Mouse (Mus musculus): ENCODE data around the gene Slc4a1. TPM values are rescaled to one million over a fixed set of nuclear protein-coding genes. Genes with fewer than 3 reads are reported as not detected.

Gene Slc4a1
- total RNA-seq, 2 experiments from 2014 or later, result 5,184 to 5,198 TPM

DNA sequence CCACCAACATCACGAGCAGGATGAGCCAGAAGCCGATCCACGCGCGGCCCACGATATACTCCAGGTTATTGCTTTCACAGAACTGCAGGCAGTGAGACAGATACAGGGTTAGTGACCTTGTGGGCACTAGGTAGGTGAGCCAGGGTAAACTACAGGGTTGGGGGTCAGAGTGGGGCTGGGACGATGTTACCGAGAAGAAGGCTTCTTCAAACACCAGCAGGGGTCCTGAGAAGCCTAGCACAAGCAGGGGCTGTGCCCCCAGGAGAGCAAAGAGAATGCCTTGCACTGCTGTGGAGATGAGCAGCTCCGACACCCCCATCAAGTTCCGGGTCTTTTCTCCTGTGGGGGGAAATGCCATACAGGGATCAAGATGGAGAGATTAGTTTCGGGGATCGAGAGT lies 9.8 kb downstream of the Slc4a1 start:
- no peak for ATAC-seq (replicated peaks; ENCODE audit: low FRiP score, poor library complexity, severe bottlenecking)

DNA sequence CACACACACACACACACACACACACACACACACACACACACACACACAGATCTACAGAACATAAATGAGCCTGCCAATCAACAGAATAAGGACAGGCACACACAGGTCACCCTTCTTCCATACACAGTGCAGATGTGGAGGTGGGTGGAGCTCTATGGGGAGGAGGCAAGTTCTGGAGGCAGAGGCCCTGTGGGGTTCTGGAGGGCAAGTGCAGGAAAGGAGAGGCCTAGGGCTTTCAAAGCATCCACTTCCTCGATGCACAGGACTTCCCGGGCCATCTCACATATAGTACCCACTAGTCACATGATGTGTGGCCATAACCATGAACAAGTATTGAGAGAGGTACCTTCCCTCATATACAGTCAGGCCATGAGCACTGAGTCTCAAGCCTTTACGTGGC lies 10.5 kb downstream of the Slc4a1 start:
- no peak for ATAC-seq (replicated peaks; ENCODE audit: low FRiP score, poor library complexity, severe bottlenecking)

DNA sequence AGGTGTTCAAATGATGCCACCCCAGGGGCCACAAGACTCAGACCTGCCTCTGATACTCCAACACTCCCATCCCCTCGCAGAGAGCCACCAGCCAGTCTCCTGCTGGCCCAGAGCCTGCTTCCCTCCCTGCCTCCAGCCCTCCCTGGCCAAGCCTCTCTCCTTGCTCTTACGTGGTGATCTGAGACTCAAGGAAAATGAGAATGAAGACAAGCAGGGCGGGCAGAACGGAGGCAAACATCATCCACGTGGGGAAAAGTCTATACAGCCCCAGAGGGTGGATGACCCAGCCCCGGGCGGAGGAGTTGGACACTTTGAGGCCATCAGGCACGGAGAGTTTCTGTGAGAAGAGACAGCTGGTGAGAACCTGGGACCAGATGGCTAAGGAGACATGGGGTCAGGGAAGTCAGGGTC lies 13.0 kb downstream of the Slc4a1 start:
- no peak for ATAC-seq (replicated peaks; ENCODE audit: low FRiP score, poor library complexity, severe bottlenecking)

DNA sequence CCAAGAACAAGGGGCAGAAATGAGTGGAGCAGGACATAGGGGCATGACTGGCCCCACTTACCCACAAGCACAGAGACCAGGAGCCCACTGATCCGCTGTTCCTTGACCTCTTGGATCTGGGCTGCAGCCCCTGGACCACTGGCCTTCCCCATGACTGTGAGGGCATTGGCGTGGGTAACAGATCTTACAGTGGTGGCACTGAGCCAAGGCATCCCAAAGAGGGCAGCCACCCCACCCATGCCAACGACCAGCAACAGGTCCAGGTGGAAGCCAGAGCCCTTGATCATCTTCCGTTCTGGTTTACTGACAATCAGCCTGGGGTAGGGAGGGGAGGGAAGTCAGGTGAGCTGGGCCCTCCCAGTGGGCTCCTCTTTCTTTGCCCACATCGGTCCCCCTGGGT lies 13.6 kb downstream of the Slc4a1 start:
- no peak for ATAC-seq (replicated peaks; ENCODE audit: low FRiP score, poor library complexity, severe bottlenecking)

DNA sequence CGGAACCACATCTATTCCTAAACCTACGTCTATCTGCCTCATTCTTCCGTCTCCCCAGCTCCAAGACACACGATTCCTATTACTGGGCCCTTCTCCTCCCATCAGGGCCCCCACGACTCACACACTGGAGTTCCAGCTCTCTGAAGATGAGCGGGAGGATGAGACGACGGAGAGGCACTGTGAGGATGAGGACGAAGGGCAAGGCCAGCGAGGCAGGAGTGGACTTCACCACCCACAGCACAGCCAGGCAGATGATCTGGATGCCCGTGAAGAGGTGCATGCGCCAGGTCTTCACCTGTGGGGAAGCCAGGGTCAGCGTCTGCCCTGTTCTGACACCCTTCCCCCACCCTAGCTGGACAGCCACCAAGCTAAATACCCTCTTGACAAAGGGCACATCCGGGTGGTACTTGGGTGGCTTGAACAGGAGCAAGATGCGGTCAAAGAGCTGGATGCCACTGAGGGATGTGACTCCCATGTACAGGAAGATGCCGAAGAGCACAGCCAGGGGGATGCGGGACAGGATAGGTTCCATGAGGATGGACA lies 15.0 kb downstream of the Slc4a1 start:
- no peak for ATAC-seq (replicated peaks; ENCODE audit: low FRiP score, poor library complexity, severe bottlenecking)

DNA sequence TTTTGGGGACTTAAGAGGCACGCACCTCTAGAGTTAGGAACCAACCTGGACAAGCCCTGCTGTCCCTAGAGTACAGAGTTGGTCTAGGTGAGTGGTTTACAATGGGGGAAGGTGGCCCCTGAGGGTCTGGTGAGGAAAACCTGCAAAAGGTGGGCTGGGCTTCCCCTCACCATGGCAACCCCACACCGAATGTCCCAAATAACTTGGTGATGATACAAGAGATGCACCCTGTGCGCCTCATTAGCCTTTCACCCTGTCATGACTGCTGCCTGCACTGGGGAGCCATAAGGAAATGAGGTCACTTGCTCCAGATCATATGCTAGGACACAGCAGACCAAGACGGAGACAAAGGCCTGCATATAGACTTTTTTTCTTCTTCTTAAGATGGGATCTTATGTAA lies 15.6 kb downstream of the Slc4a1 start:
- ATAC-seq (replicated peaks; ENCODE audit: low FRiP score, poor library complexity, severe bottlenecking), result no peak

DNA sequence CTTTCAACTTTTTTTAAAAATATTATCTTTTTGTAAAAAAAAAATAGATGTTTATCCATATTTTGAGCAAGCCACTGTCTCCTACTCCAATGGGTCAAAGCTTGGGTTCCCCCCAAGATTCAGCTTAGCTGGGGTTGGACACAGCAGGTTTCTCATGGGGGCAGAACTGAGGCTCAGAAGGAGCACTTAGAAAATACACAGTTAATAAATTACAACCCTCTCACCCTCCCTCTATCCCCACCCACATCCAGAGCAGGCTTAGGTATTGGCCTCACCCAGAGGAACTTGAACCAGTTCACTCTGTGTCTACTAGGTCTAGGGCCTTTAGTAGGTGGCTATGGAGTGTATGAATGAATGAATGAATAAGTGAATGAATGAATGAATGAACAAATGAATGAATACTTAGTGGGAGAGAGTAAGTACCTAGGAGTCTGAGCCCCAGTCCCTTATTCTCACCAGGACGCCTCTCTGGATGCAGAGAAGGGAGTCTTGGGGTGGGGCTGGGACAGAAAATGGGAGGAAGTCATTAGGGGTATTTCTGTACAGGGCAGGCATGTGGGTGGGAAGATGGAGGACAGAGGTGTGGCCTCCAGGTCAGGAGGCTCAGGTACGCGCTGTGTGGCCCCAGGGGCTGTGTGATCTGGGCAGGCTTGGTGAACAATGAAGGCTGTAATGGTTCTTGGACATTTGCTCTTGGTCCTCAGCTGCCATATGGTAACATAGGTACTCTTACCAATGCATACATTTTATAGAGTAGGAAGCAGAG lies 16.6 kb downstream of the Slc4a1 start:
- peak; percentile 2; the same call in 1 of the 2 replicates for ATAC-seq (replicated peaks; ENCODE audit: low FRiP score, poor library complexity, severe bottlenecking)

DNA sequence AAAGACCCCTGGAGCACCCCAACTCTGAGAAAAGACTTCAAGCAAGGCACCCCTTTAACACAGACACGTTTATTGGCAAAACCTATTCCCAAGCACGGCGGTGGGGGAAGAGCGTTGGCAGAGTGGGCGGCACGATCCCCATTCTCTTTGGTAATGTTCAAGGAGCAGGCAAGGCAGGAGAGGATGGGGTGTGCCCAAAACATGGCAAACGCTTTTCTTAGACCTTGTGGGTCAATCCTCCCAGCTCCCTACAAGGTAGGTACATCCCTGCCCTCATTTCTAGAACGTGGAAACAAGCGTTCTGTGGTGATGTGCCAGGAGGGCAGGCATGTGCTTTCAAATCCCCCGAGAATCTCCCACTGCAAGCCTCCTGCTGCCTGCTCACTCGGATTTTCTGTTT lies 17.2 kb downstream of the Slc4a1 start:
- ATAC-seq (replicated peaks; ENCODE audit: low FRiP score, poor library complexity, severe bottlenecking), result peak; percentile 25

DNA sequence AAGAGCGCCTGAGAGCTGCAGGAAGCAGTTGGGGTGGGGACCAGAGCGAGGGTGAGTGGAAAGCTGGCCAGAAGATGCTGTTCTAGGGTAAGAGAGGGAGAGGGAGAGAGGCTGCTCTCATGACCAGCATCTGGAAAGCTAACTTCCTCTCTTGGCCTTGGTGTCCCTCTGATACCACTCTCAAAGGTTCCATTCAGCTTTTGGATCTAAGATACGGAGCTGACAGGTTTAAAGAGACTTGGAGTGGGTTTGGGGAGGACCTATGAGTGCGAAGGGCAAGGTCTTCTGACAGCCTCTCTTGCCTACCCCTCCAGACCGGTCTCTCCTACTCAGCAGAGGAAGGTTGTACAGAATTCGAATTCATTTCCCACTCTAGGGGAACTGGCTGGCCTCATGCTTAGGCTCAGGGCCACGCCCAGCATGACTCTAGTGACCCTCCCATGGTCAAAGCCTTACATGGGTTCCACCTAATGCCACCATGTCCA lies 17.9 kb downstream of the Slc4a1 start:
- ATAC-seq (replicated peaks; ENCODE audit: low FRiP score, poor library complexity, severe bottlenecking), result peak; percentile 40

DNA sequence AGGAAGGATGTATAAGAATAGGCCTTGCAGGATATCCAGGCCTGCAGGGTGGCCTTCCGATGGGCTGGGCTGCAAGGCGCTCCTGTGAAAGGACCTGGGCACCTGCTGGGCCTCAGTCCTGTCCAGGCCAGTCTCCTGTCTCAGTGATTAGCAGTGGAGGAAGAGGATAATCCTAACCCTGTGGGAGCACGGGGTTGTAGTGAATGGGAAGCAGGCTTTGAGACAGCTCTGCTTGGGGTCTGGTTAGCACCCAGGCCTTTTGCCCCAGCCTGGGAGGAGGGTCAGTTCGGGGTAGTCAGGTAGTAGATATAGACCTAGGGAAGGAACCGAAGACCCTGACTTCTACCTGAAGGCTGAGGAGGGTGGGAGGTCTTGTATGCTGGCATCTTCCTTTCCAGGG lies 18.3 kb downstream of the Slc4a1 start:
- peak; percentile 22 for ATAC-seq (replicated peaks; ENCODE audit: low FRiP score, poor library complexity, severe bottlenecking)

DNA sequence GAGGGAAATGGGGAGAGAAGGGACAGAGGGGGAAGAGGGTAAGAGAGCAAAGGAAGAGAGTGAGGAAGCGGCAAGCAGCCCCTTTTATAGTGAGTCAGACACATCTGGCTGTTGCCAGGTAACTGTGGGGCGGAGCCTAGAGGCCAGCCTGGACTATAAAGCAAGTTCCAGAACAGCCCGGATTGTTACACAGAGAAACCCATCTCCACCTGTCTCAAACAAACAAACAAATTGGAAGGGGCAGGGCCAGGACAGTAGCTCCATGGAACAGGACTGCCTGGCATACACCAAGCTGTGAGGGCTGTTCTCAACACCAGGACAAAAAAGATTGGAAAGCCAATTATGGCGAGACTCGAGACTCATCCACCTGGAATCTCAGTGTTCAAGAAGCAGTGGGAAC lies 19.1 kb downstream of the Slc4a1 start:
- no peak for ATAC-seq (replicated peaks; ENCODE audit: low FRiP score, poor library complexity, severe bottlenecking)

DNA sequence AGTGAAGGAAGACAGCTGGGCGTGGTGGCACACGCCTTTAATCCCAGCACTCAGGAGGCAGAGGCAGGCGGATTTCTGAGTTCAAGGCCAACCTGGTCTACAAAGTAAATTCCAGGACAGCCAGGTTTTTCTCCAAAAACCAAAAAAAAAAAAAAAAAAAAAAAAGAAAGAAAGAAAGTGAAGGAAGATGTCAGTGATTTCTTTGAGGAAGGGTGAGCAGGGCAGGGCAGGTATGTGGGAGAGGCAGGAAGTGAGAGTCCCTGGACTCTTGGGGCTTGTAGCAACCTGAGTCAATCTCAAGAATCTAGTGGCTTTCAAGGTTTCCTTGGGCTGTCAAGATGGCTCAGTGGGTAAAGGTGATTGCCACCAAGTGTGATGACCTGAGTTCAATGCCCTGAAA lies 21.5 kb downstream of the Slc4a1 start:
- no peak for ATAC-seq (replicated peaks; ENCODE audit: low FRiP score, poor library complexity, severe bottlenecking)

DNA sequence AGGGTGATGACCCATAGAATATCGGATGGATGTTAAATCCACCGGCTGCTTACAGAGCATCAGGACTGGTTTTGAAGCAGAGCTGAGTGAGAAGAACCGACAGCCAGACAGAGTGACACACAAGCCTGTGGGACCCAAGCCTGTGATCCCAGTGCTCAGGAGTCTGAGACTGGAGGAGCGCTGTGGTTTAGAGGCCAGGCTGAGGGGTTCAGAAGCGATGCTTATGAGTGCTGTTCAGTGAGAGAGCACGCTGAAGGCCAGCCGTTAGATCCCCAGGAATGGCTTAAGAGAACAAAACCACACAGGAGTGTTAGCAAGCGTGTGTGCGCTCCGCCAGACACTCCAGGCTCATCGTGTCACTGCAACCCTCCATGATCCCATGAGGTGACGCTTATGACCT lies 23.3 kb downstream of the Slc4a1 start:
- ATAC-seq (replicated peaks; ENCODE audit: low FRiP score, poor library complexity, severe bottlenecking), result no peak

DNA sequence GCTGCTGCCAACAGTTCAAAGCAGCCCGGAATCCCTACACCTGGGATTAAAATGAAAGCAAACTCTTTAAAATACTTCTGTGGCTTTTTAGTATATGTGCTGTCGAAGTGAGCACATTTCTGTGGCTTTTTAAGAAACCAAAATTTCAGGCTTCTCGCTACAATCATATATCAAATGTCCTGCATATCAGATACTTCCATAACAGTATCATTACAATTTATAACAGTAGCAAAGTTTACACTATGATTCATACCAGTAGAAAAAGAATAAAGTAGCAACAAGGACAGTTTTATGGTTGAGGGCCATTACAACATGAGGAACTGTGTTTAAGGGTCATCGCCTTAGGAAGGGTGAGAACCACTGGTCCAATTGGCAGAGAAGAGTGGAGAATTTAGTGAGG lies 24.9 kb downstream of the Slc4a1 start:
- ATAC-seq (replicated peaks; ENCODE audit: low FRiP score, poor library complexity, severe bottlenecking), result no peak

DNA sequence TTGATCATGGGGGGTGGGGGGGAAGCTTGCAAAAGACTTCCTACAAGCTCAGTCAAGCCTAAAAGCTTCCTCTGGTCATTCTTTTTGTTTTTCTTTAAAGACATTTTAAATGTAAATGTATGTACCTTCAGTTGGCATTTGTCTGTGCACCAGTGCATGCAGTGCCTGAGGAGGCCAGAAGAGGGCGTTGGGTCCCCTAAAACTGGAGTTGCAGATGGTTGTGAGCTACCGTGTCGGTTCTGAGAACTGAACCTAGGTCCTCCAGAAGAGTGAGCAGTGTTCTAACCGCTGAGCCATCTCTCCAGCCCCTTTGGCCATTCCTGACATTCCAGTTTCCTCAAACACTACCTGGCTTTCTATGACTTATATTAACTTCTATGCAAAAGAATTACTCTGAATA lies 26.4 kb downstream of the Slc4a1 start:
- no peak for ATAC-seq (replicated peaks; ENCODE audit: low FRiP score, poor library complexity, severe bottlenecking)

DNA sequence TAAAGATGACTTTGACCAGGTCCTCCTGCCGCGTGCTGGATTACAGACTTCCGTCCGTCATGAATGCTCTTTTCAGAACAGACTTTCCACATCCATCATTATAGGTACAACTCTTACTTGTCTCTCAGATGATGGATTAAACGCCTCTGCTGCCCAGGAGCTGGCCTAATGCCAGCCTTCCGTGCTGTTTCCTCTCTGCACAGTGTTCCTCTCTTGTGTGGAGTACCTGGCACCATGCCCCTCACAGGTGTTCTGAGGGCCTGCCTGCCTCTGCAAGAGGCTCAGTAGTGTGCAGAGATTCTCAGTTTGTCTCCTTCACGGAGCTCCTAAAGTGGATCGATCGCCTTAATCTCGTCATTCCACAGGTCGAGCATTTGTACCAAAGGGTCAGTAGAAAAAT lies 26.8 kb downstream of the Slc4a1 start:
- no peak for ATAC-seq (replicated peaks; ENCODE audit: low FRiP score, poor library complexity, severe bottlenecking)

DNA sequence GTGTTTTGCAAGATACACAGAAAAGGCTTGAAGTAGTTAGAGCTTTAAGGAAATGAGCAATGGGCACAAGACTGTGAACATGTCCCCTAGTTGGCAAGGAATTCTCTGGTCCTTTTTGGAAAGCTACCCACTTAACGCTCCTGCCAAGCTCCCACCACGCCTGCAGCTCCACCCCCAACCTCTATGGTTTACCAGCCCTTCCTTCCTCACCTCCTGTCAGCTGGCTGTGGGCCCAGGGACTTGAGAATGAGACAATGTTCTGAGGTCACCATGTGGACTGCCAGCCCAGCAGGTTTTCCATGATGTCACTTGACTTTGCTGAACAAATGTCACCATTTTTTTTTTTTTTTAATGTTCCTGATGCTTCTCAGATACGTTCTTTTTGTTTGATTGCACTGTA lies 27.4 kb downstream of the Slc4a1 start:
- no peak for ATAC-seq (replicated peaks; ENCODE audit: low FRiP score, poor library complexity, severe bottlenecking)

DNA sequence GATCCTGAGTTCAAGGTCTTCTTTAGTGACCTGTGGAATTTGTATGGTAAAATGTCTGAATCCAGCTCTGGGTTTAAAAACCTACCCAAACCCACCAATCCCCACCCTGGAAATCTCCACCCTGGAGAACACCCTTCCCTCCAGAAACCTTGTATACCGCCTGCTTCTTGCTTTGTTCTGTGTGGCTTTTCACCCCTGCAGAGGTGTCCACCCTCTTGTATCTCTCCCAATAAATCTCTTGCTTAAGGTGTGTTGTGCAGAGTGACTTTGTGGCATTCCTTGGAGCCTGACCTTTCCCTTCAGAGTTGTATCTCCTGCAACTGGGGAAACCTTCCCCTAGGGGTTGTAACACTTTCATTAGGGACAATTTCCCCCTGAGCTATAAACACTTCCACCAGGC lies 28.1 kb downstream of the Slc4a1 start:
- no peak for ATAC-seq (replicated peaks; ENCODE audit: low FRiP score, poor library complexity, severe bottlenecking)

DNA sequence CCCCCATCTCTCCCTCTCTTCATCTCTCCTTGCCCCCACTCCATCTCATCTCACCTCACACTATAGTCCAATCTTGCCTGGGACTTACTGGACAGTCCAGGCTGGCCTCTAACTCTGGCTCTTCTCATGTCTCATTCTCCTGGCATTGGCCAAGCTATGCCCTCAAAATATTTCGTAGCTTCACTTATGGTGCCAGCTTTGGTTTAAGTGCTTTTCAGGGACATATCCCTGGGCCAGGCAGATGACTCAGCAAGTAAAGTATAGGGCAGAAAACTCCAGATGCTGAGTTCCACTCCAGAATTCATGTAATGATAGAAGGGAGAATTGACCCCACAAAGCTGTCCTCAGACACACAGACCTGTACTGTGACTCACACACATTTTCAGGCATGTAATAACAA lies 29.8 kb downstream of the Slc4a1 start:
- no peak; the same call in 1 of the 2 replicates for ATAC-seq (replicated peaks; ENCODE audit: low FRiP score, poor library complexity, severe bottlenecking)

DNA sequence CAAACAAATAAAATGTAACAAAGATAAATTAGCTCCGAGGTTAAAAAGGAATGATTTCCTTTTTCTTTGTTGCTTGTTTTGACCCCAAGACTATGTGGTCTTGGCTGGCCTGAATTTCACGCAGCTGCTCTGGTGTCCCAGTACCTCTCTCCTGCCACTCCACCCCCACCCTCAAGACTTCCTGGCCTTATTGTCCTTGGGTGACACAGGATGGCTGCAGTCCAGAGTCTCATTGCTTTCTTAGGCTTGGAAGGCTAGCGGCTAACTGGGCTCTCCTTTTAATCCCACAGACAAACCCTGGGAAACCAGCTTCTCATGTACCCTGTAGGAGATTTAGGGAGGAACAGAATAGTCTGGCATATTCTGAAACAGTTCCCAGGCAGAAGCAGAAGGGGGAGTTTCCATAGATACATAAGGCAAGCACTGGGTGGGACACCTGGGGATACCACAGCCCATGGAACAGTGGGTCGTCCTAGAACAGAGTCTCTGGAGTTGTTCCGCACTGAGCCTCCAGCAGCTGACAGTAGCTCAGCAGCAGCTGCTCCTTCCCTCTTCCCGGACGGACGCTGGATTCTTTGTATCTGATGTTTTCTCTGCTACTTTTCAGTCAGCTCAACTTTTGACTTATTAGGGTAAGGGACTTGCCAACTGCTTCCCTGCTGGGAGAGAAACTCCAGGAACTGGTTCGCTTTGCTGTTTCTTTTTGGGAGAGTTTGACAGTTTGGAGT lies 30.9 kb downstream of the Slc4a1 start:
- ATAC-seq (replicated peaks; ENCODE audit: low FRiP score, poor library complexity, severe bottlenecking), result no peak

DNA sequence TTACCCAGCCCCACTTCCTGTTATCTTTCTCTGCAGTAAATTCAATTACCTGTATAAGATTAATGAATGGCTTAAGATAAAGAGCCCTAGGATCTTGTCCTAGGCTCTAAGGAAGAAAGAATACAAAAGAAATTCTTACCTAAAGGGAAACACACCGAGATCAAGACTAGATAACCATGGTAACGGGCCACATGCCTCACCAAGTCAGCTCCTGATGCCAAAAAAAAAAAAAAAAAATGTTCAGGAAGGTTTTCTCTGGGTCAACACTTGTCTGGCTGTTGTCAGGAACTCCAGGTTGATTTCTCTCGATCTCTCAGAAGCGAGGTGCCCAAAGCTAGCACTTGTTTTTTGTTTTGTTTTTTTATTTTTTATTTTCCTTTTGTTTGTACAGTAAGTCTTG lies 32.0 kb downstream of the Slc4a1 start:
- ATAC-seq (replicated peaks; ENCODE audit: low FRiP score, poor library complexity, severe bottlenecking), result no peak

Measured in erythroid progenitor cell, adult 5-6 weeks (primary cell).